Mouse (Mus musculus) E14TG2a.4 (cell line): ENCODE data around the gene Gm3543.
"Not testable (repeated sequence)": the region's sequence is repeated elsewhere in the genome, so short reads cannot be mapped to it uniquely, and the experiment has no call there.

Experiments used
- CTCF ChIP-seq: conservative IDR thresholded peaks from 2 replicates; pipeline ENCODE4 v1.5.1; 2014; ENCODE audit warnings: low read length
- NANOG ChIP-seq: IDR thresholded peaks from 2 replicates; pipeline ENCODE4 v1.6.1; 2014; ENCODE audit warnings: borderline replicate concordance, low read length, mixed read lengths
- POU5F1 ChIP-seq: IDR thresholded peaks from 2 replicates; pipeline ENCODE4 v1.6.1; 2014; ENCODE audit warnings: low read length, borderline replicate concordance

DNA sequence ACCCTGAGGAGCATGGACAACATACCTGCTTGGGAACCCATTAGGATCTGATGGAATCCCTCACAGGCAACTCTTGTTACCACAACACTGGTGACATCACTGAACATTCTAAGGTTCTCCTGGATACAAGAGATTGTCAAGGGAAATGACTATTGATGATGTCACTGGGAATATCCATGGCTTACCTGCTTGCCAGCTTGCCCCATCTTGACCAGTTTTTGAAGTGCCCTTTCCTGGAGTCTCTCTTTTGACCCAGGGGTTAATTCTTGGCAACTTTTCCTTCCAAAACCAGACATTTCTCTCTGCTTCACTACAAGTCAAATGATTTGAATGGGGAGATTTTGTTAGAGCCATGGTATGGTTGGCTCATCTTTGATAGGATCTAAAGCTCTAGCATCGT, at the start of gene Gm3543:
- TF ChIP-seq CTCF, POU5F1, NANOG: not testable (repeated sequence)
